ENCODE assay signal across 8 mouse cellular contexts in genomic region chr7:144896294-144897218, GRCm38 (mm10). TPM values are rescaled to one million over a fixed set of nuclear protein-coding genes. Genes with fewer than 3 reads are reported as not detected.
DNase-seq lines count a peak whose midpoint lies in the region; ATAC-seq and TF ChIP-seq lines count a peak whose summit lies in the region.

Gene Fgf15 (plus strand): TSS chr7:144896531.

- peaks cover 83% of the 10 kb centered on the region for H3K27me3 ChIP-seq in heart, embryonic 15.5 days
- peaks cover 92% of the 10 kb centered on the region for H3K27me3 ChIP-seq in liver, embryonic 12.5 days (replicated peaks)
- H3K27me3 ChIP-seq in stomach, embryonic 15.5 days (replicated peaks) = peaks cover 59% of the 10 kb centered on the region

- TF ChIP-seq CTCF in layer of hippocampus, adult 2 months (conservative IDR thresholded peaks at IDR 0.05) = no peak
- TF ChIP-seq CTCF in bone marrow, adult 2 months (IDR thresholded peaks at IDR 0.05; ENCODE audit: control insufficient read depth, insufficient read depth, low read length) = no peak

- peak within 1 kb of the TSS; percentile 51 for H3K9ac ChIP-seq in heart, embryonic 15.5 days
- peak within 1 kb of the TSS; percentile 25; the same call in 1 of the 2 replicates for H3K9ac ChIP-seq in liver, embryonic 12.5 days
- no peak within 1 kb of the TSS for H3K9ac ChIP-seq in stomach, embryonic 15.5 days

- peak within 1 kb of the TSS; percentile 95 for H3K4me2 ChIP-seq in heart, embryonic 15.5 days
- peak within 1 kb of the TSS; percentile 82 for H3K4me2 ChIP-seq in liver, embryonic 12.5 days
- H3K4me2 ChIP-seq in stomach, embryonic 15.5 days = peak within 1 kb of the TSS; percentile 95

- no peak for DNase-seq in layer of hippocampus, adult 2 months (ENCODE audit: low spot score in 2 of 2)
- DNase-seq in layer of hippocampus, postnatal 25 days (ENCODE audit: extremely low spot score in 1 of 2, low spot score in 1 of 2) = no peak
- DNase-seq in urinary bladder, postnatal 4 days (ENCODE audit: low spot score in 2 of 2) = no peak

- no peak for TF ChIP-seq POLR2A in bone marrow, adult 2 months (IDR thresholded peaks at IDR 0.05; ENCODE audit: borderline replicate concordance, control insufficient read depth, low read depth, low read length)

- no peaks in the 10 kb centered on the region for H3K9me3 ChIP-seq in heart, embryonic 15.5 days (replicated peaks)
- no peaks in the 10 kb centered on the region for H3K9me3 ChIP-seq in liver, embryonic 12.5 days (replicated peaks)
- H3K9me3 ChIP-seq in stomach, embryonic 15.5 days = no peaks in the 10 kb centered on the region

- H3K36me3 ChIP-seq in heart, embryonic 15.5 days = no peaks in the 10 kb centered on the region
- H3K36me3 ChIP-seq in liver, embryonic 12.5 days = no peaks in the 10 kb centered on the region
- H3K36me3 ChIP-seq in stomach, embryonic 15.5 days = no peaks in the 10 kb centered on the region

- WGBS in bone marrow, adult 2 months = 2% methylated on average over 65 of the region's 65 CpGs
- under 1% methylated on average over 65 of the region's 65 CpGs for WGBS in heart, embryonic 15.5 days
- WGBS in liver, embryonic 12.5 days (ENCODE audit: insufficient replicate concordance) = 2% methylated on average over 65 of the region's 65 CpGs
- WGBS in stomach, embryonic 15.5 days = 1% methylated on average over 65 of the region's 65 CpGs

- H3K4me3 ChIP-seq in layer of hippocampus, adult 2 months = peak within 1 kb of the TSS; percentile 41
- peak within 1 kb of the TSS; percentile 26 for H3K4me3 ChIP-seq in bone marrow, adult 2 months (replicated peaks; ENCODE audit: control insufficient read depth, low read depth, low read length)
- peak within 1 kb of the TSS; percentile 57 for H3K4me3 ChIP-seq in heart, embryonic 15.5 days
- H3K4me3 ChIP-seq in liver, embryonic 12.5 days = peak within 1 kb of the TSS; percentile 52
- H3K4me3 ChIP-seq in stomach, embryonic 15.5 days (replicated peaks) = peak within 1 kb of the TSS; percentile 49

- peaks cover 1% of the 10 kb centered on the region for H3K4me1 ChIP-seq in bone marrow, adult 2 months (ENCODE audit: control insufficient read depth, insufficient read depth, low read length)
- peaks cover 24% of the 10 kb centered on the region for H3K4me1 ChIP-seq in heart, embryonic 15.5 days (replicated peaks)
- H3K4me1 ChIP-seq in liver, embryonic 12.5 days = peaks cover 26% of the 10 kb centered on the region
- peaks cover 21% of the 10 kb centered on the region for H3K4me1 ChIP-seq in stomach, embryonic 15.5 days

- ATAC-seq in heart, embryonic 15.5 days (replicated peaks; ENCODE audit: insufficient number of reproducible peaks, insufficient read depth, low FRiP score, low read depth) = no peak
- peak; percentile 40; the same call in 1 of the 2 replicates for ATAC-seq in liver, embryonic 12.5 days
- ATAC-seq in stomach, embryonic 15.5 days (ENCODE audit: insufficient read depth, low FRiP score, low read depth) = 0 out of 2 replicates have a peak, but pooled peaks have one; percentile 14
- ATAC-seq in monocyte, adult 5-6 weeks (replicated peaks; ENCODE audit: insufficient number of reproducible peaks, low FRiP score, low TSS enrichment, poor library complexity, severe bottlenecking) = no peak

- H3K27ac ChIP-seq in layer of hippocampus, adult 2 months = no peak within 1 kb of the TSS
- H3K27ac ChIP-seq in bone marrow, adult 2 months (ENCODE audit: control insufficient read depth, insufficient read depth, low read depth, low read length, poor library complexity) = no peak within 1 kb of the TSS; the same call in 1 of the 2 replicates
- H3K27ac ChIP-seq in heart, embryonic 15.5 days = no peak within 1 kb of the TSS
- no peak within 1 kb of the TSS for H3K27ac ChIP-seq in liver, embryonic 12.5 days
- H3K27ac ChIP-seq in stomach, embryonic 15.5 days = no peak within 1 kb of the TSS

RNA-seq across cellular contexts. Expression of gene Fgf15, which starts in this region (rescaled TPM):
- not detected for total RNA-seq in layer of hippocampus, adult 2 months (2021)
- not detected for total RNA-seq in layer of hippocampus, postnatal 25 days (2021)
- not detected in 2 replicates for polyA plus RNA-seq in bone marrow, adult 2 months (2011; ENCODE audit: insufficient read depth, insufficient read length, low replicate concordance, missing spikeins)
- polyA plus RNA-seq in heart, embryonic 15.5 days (2015; fragmentation: Nextera tagmentation; extraction: Ambion mirVana) = 0.11 TPM in 1 of 2 replicates, not detected in the other
- not detected in 2 replicates for polyA plus RNA-seq in liver, embryonic 12.5 days (2016; fragmentation: Nextera tagmentation; extraction: Ambion mirVana)
- 0.09 and 0.21 TPM in 2 replicates for polyA plus RNA-seq in stomach, embryonic 15.5 days (2015; fragmentation: Nextera tagmentation; extraction: Ambion mirVana)
- not detected in 3 replicates for total RNA-seq in monocyte, adult 5-6 weeks (2017)

Comparison
In these comparisons a context has a peak if more than half of its experiments do, and no peak if none do; other contexts are left out.
1. Peak in ATAC-seq, H3K4me3 ChIP-seq, H3K9ac ChIP-seq and H3K4me2 ChIP-seq in liver, embryonic 12.5 days; RNA of the gene not detected or under 1 TPM.
2. Peak in ATAC-seq, H3K4me3 ChIP-seq and H3K4me2 ChIP-seq in stomach, embryonic 15.5 days; RNA of the gene not detected or under 1 TPM.